Mouse (Mus musculus) erythroblast, embryonic 14.5 days (primary cell): ENCODE measurements around the gene Kcnc1.

Source experiments
- GATA1 ChIP-seq: IDR thresholded peaks from 2 replicates; pipeline ENCODE4 v1.6.1; 2012; ENCODE audit warnings: low read length, inconsistent platforms, mixed read lengths
- TAL1 ChIP-seq: IDR thresholded peaks from 3 replicates; pipeline ENCODE4 v1.6.1; 2012; ENCODE audit warnings: low read length, inconsistent platforms, mixed read lengths

- no peak for TF ChIP-seq GATA1
- no peak for TF ChIP-seq TAL1
Measured at GRCm38 (mm10) chr7:46475464-46475863, 79.2 kb downstream of the Kcnc1 start.
